Mouse (Mus musculus): Measurements from ENCODE around the gene Snx33. TPM values are rescaled to one million over a fixed set of nuclear protein-coding genes. Genes with fewer than 3 reads are reported as not detected.
"Not testable (repeated sequence)": the region's sequence is repeated elsewhere in the genome, so short reads cannot be mapped to it uniquely, and the experiment has no call there.

Gene Snx33
- total and polyA plus RNA-seq, 2 experiments from 2014 or later = 5.2 to 11.4 TPM

GRCm38 (mm10) chr9:56958689-56959088, 30.5 kb upstream of the Snx33 start:
- no peak overlapping the region for H3K4me2 ChIP-seq (ENCODE audit: low read depth, low read length)
- no peak for ATAC-seq (ENCODE audit: insufficient read depth, low read depth)
- no peak overlapping the region for H3K27ac ChIP-seq (ENCODE audit: low read depth)
- no peaks in the 10 kb centered on the region for H3K9me3 ChIP-seq (replicated peaks; ENCODE audit: control insufficient read depth, low read length)
- no peak for DNase-seq (ENCODE audit: low spot score)
- WGBS = 83% methylated on average over 2 of the region's 2 CpGs
- H3K4me1 ChIP-seq (ENCODE audit: control insufficient read depth, insufficient read depth) = no peaks in the 10 kb centered on the region
- H3K27me3 ChIP-seq (ENCODE audit: control insufficient read depth, insufficient read depth, low read length) = no peaks in the 10 kb centered on the region
- TF ChIP-seq EP300 (IDR thresholded peaks at IDR 0.05; ENCODE audit: low read depth) (no peak), CTCF (IDR thresholded peaks at IDR 0.05; ENCODE audit: low read depth) (no peak)
- peaks cover 13% of the 10 kb centered on the region for H3K36me3 ChIP-seq (replicated peaks; ENCODE audit: control insufficient read depth, insufficient read depth, low read length)
- no peak overlapping the region for H3K9ac ChIP-seq (replicated peaks; ENCODE audit: low read depth, low read length)
- H3K4me3 ChIP-seq (ENCODE audit: low read depth, low read length) = no peak overlapping the region

- Histone ChIP-seq H3K4me2 (ENCODE audit: low read depth, low read length) (no peak overlapping the region), H3K9ac (replicated peaks; ENCODE audit: low read depth, low read length) (no peak overlapping the region), H3K9me3 (replicated peaks; ENCODE audit: control insufficient read depth, low read length) (no peaks in the 10 kb centered on the region), H3K4me1 (ENCODE audit: control insufficient read depth, insufficient read depth) (no peaks in the 10 kb centered on the region), H3K27me3 (ENCODE audit: control insufficient read depth, insufficient read depth, low read length) (no peaks in the 10 kb centered on the region), H3K4me3 (ENCODE audit: low read depth, low read length) (no peak overlapping the region), H3K27ac (ENCODE audit: low read depth) (no peak overlapping the region), H3K36me3 (replicated peaks; ENCODE audit: control insufficient read depth, insufficient read depth, low read length) (peaks cover 4% of the 10 kb centered on the region; the same call in 1 of the 2 replicates)
- ATAC-seq (ENCODE audit: insufficient read depth, low read depth) (no peak), DNase-seq (ENCODE audit: low spot score) (no peak)
- WGBS = 69% methylated on average over 7 of the region's 7 CpGs
- no peak for TF ChIP-seq EP300 (IDR thresholded peaks at IDR 0.05; ENCODE audit: low read depth)
- TF ChIP-seq CTCF (IDR thresholded peaks at IDR 0.05; ENCODE audit: low read depth) = no peak
Observed at GRCm38 (mm10) chr9:56956966-56957675, 28.9 kb upstream of the Snx33 start.

- H3K9ac ChIP-seq (replicated peaks; ENCODE audit: low read depth, low read length) = no peak overlapping the region
- H3K4me2 ChIP-seq (ENCODE audit: low read depth, low read length) = no peak overlapping the region
- TF ChIP-seq CTCF (IDR thresholded peaks at IDR 0.05; ENCODE audit: low read depth) = no peak
- TF ChIP-seq EP300 (IDR thresholded peaks at IDR 0.05; ENCODE audit: low read depth) = no peak
- no peaks in the 10 kb centered on the region for H3K9me3 ChIP-seq (replicated peaks; ENCODE audit: control insufficient read depth, low read length)
- 0 out of 2 replicates have a peak, but pooled peaks cover 5% of the 10 kb centered on the region for H3K4me1 ChIP-seq (ENCODE audit: control insufficient read depth, insufficient read depth)
- H3K27me3 ChIP-seq (ENCODE audit: control insufficient read depth, insufficient read depth, low read length) = no peaks in the 10 kb centered on the region
- no peak for DNase-seq (ENCODE audit: low spot score)
- no peak overlapping the region for H3K27ac ChIP-seq (ENCODE audit: low read depth)
- no peak for ATAC-seq (ENCODE audit: insufficient read depth, low read depth)
- WGBS = 91% methylated on average over 1 of the region's 1 CpGs
- no peak overlapping the region for H3K4me3 ChIP-seq (ENCODE audit: low read depth, low read length)
- H3K36me3 ChIP-seq (replicated peaks; ENCODE audit: control insufficient read depth, insufficient read depth, low read length) = no peaks in the 10 kb centered on the region
Observed at GRCm38 (mm10) chr9:56953562-56953961, 25.4 kb upstream of the Snx33 start.

DNA sequence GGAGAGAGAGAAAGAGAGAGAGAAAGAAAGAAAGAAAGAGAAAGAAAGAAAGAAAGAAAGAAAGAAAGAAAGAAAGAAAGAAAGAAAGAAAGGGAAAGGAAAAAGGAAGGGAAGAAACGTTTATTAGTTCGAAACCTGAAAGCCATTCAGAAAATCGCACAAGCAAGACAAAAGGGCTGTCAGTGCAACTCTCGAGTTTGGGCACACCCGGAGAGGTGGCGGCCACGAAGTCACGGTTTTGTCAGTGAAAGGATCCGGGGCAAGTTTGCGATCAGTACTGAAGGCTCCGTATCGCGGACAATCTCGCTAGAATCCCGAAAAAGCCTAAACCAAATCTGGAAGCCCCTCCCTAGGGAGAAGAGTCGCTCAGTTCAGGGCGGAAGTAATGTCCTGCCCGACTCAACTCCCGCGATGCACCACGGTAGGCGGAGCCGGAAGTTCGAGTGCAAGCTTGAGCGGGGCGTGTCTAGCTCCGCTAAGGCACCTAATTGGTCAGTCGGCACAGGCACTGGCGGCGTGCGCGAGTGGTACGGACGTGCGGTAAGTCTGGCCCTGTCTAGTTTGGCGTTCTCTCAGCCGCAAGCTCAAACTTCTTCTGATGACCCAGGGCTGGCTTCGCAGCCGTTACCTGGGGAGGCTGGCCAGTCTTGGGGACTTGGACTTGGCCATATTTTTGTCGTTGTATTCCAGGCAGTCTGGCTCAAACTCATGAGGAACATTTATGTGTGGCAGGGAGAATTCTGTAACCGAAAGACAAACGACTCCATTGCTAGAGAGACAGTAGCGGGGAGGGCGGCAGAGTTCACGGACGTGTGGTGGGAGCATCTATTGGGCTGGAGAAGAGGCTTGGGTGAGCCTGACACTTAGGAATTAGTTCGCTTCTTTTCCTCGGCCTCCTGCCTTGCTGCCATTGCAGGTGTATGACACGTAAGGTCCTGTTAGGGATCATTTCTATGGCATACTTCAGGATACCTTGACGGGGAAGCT, 22.5 kb upstream of the Snx33 start, which contains the start of gene Snupn:
Gene Snupn, plus strand, starts transcription at position 465 of the 987 bp plus-strand sequence.
- DNase-seq (ENCODE audit: low spot score) (peak; percentile 97), ATAC-seq (ENCODE audit: insufficient read depth, low read depth) (peak; percentile 100)
- Histone ChIP-seq H3K9me3 (replicated peaks; ENCODE audit: control insufficient read depth, low read length) (no peaks in the 10 kb centered on the region), H3K4me2 (ENCODE audit: low read depth, low read length) (peak within 1 kb of the TSS; percentile 81), H3K27me3 (ENCODE audit: control insufficient read depth, insufficient read depth, low read length) (no peaks in the 10 kb centered on the region), H3K4me1 (ENCODE audit: control insufficient read depth, insufficient read depth) (0 out of 2 replicates have a peak, but pooled peaks cover 5% of the 10 kb centered on the region), H3K9ac (replicated peaks; ENCODE audit: low read depth, low read length) (peak within 1 kb of the TSS; percentile 75), H3K36me3 (replicated peaks; ENCODE audit: control insufficient read depth, insufficient read depth, low read length) (no peaks in the 10 kb centered on the region), H3K4me3 (ENCODE audit: low read depth, low read length) (peak within 1 kb of the TSS; percentile 74), H3K27ac (ENCODE audit: low read depth) (peak within 1 kb of the TSS; percentile 92)
- TF ChIP-seq EP300 (IDR thresholded peaks at IDR 0.05; ENCODE audit: low read depth) = no peak
- no peak for TF ChIP-seq CTCF (IDR thresholded peaks at IDR 0.05; ENCODE audit: low read depth)
- under 1% methylated on average over 50 of the region's 50 CpGs for WGBS

DNA sequence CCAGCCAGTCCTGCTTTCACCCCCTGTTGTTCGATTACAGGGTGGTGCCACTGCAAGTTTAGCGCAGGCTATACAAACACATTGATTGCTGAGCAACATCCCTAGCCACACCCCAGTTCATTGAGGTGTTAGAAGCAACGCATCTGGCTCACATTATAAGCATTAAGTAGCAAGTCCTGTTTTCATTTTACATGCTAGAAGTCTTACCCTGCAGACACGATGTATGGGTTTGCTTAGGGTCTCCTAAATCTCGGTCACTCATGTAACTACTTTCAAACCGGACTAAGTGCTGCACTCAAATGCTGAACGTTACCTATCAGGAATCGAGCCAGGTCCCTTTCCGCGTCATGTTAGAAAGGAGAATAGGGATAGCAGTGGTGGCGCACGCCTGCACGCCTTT, 21.6 kb upstream of the Snx33 start:
- ATAC-seq (ENCODE audit: insufficient read depth, low read depth) (no peak), DNase-seq (ENCODE audit: low spot score) (no peak)
- Histone ChIP-seq H3K4me2 (ENCODE audit: low read depth, low read length) (peak overlapping the region; percentile 51), H3K27ac (ENCODE audit: low read depth) (no peak overlapping the region), H3K36me3 (replicated peaks; ENCODE audit: control insufficient read depth, insufficient read depth, low read length) (no peaks in the 10 kb centered on the region), H3K27me3 (ENCODE audit: control insufficient read depth, insufficient read depth, low read length) (no peaks in the 10 kb centered on the region), H3K4me1 (ENCODE audit: control insufficient read depth, insufficient read depth) (0 out of 2 replicates have a peak, but pooled peaks cover 5% of the 10 kb centered on the region), H3K9me3 (replicated peaks; ENCODE audit: control insufficient read depth, low read length) (no peaks in the 10 kb centered on the region), H3K9ac (replicated peaks; ENCODE audit: low read depth, low read length) (no peak overlapping the region), H3K4me3 (ENCODE audit: low read depth, low read length) (peak overlapping the region; percentile 29)
- no peak for TF ChIP-seq EP300 (IDR thresholded peaks at IDR 0.05; ENCODE audit: low read depth)
- TF ChIP-seq CTCF (IDR thresholded peaks at IDR 0.05; ENCODE audit: low read depth) = no peak
- WGBS = 16% methylated on average over 13 of the region's 13 CpGs

GRCm38 (mm10) chr9:56948699-56949098, 20.5 kb upstream of the Snx33 start:
- H3K27ac ChIP-seq (ENCODE audit: low read depth) = not testable (repeated sequence)

More at GRCm38 (mm10) chr9:56948699-56949098, 20.5 kb upstream of the Snx33 start:
- H3K9me3 ChIP-seq (replicated peaks; ENCODE audit: control insufficient read depth, low read length); ATAC-seq (ENCODE audit: insufficient read depth, low read depth); H3K9ac ChIP-seq (replicated peaks; ENCODE audit: low read depth, low read length); H3K27me3 ChIP-seq (ENCODE audit: control insufficient read depth, insufficient read depth, low read length); H3K4me1 ChIP-seq (ENCODE audit: control insufficient read depth, insufficient read depth); H3K4me3 ChIP-seq (ENCODE audit: low read depth, low read length); H3K4me2 ChIP-seq (ENCODE audit: low read depth, low read length); H3K36me3 ChIP-seq (replicated peaks; ENCODE audit: control insufficient read depth, insufficient read depth, low read length); DNase-seq (ENCODE audit: low spot score): not testable (repeated sequence)
- WGBS = 75% methylated on average over 5 of the region's 5 CpGs
